Mouse (Mus musculus) thymus, postnatal 25 days (tissue): Measurements from ENCODE around the gene Epyc.
"Not testable (repeated sequence)": the region's sequence is repeated elsewhere in the genome, so short reads cannot be mapped to it uniquely, and the experiment has no call there.

ENCODE experiments used
- DNase-seq: peaks from one replicate; pipeline ENCODE4 v3.0.0; 2022

The Epyc gene

GRCm38 (mm10) chr10:97715289-97715906 is 71.5 kb downstream of the Epyc start:
- no peak for DNase-seq

- DNase-seq, result no peak
Measured at GRCm38 (mm10) chr10:97717233-97717632, 73.4 kb downstream of the Epyc start.

GRCm38 (mm10) chr10:97718021-97718420 is 74.2 kb downstream of the Epyc start:
- no peak for DNase-seq

- no peak for DNase-seq
Measured at GRCm38 (mm10) chr10:97720625-97721024, 76.8 kb downstream of the Epyc start.

- DNase-seq, result no peak
Measured at GRCm38 (mm10) chr10:97722709-97723108, 78.8 kb downstream of the Epyc start.

GRCm38 (mm10) chr10:97725929-97726328 is 82.1 kb downstream of the Epyc start:
- no peak for DNase-seq

GRCm38 (mm10) chr10:97726655-97727054 is 82.8 kb downstream of the Epyc start, which contains the start of gene C030005K15Rik:
TSS of gene C030005K15Rik (minus strand) at chr10:97726755.
- DNase-seq, result not testable (repeated sequence)
